Mouse (Mus musculus): Measurements from ENCODE around the gene Nck1. TPM values are rescaled to one million over a fixed set of nuclear protein-coding genes. Genes with fewer than 3 reads are reported as not detected.

Nck1 gene
- total and polyA plus RNA-seq, 2 experiments from 2014 or later: 37.9 to 58.8 TPM

DNA sequence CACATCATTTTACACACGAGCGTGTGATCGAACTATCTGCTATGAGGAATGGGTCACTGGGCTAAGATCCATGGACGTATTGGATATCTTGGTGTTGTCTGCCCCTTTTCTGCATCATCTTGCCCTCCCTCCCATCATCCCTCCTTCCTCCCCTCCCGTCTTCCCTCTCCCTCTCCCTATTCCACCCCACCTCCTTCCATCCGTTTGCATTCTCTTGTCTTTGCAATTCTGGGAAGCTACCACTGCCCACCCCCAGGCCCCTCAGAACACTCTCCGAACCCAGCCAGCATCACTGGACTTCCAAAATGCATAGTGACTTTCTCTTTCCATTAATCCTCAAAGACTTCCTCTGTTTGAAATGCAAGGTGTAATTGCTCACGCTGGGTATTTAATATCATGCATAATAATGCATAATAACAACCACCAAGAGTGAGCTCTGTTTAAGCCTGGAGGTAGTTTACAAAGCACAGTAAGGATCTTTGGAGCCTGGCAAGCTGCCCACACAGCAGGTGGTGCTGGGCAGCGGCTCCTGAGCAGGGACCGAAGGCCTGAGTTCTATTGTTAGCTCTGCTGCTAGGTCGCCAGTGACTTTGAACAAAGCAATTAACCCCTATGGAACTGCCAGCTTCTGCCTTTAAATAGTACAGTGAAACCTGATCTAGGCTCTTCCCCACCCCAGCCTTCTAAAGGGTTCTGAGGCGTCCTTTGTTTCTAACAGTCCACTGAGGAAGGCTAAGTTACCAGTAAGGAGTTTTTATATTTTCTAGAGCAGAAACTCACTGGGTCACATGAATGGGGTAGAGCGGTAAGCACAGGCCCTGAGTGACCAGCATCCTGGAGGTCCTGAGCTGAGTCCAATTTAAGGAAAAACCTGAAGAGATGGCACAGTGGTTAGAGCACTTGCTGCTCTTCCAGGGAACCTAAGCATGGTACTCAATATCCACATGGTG is 35.9 kb upstream of the Nck1 start:
- H3K27me3 ChIP-seq (ENCODE audit: control insufficient read depth, insufficient read depth, low read length): no peaks in the 10 kb centered on the region
- TF ChIP-seq EP300 (IDR thresholded peaks at IDR 0.05; ENCODE audit: low read depth) (no peak), CTCF (IDR thresholded peaks at IDR 0.05; ENCODE audit: low read depth) (no peak)
- DNase-seq (ENCODE audit: low spot score) (peak; percentile 78), ATAC-seq (ENCODE audit: insufficient read depth, low read depth) (peak; percentile 86)
- H3K4me2 ChIP-seq (ENCODE audit: low read depth, low read length): peak overlapping the region; percentile 9
- no peaks in the 10 kb centered on the region for H3K36me3 ChIP-seq (replicated peaks; ENCODE audit: control insufficient read depth, insufficient read depth, low read length)
- peaks cover 8% of the 10 kb centered on the region for H3K4me1 ChIP-seq (ENCODE audit: control insufficient read depth, insufficient read depth)
- H3K27ac ChIP-seq (ENCODE audit: low read depth): peak overlapping the region; percentile 79
- WGBS: 42% methylated on average over 13 of the region's 13 CpGs
- H3K9ac ChIP-seq (replicated peaks; ENCODE audit: low read depth, low read length): no peak overlapping the region
- no peak overlapping the region for H3K4me3 ChIP-seq (ENCODE audit: low read depth, low read length)
- no peaks in the 10 kb centered on the region for H3K9me3 ChIP-seq (replicated peaks; ENCODE audit: control insufficient read depth, low read length)

- no peak overlapping the region for H3K9ac ChIP-seq (replicated peaks; ENCODE audit: low read depth, low read length)
- no peak overlapping the region for H3K27ac ChIP-seq (ENCODE audit: low read depth)
- TF ChIP-seq EP300 (IDR thresholded peaks at IDR 0.05; ENCODE audit: low read depth) (no peak), CTCF (IDR thresholded peaks at IDR 0.05; ENCODE audit: low read depth) (no peak)
- no peaks in the 10 kb centered on the region for H3K9me3 ChIP-seq (replicated peaks; ENCODE audit: control insufficient read depth, low read length)
- peaks cover 8% of the 10 kb centered on the region for H3K4me1 ChIP-seq (ENCODE audit: control insufficient read depth, insufficient read depth)
- H3K36me3 ChIP-seq (replicated peaks; ENCODE audit: control insufficient read depth, insufficient read depth, low read length): no peaks in the 10 kb centered on the region
- no peak overlapping the region for H3K4me3 ChIP-seq (ENCODE audit: low read depth, low read length)
- 60% methylated on average over 20 of the region's 20 CpGs for WGBS
- DNase-seq (ENCODE audit: low spot score) (no peak), ATAC-seq (ENCODE audit: insufficient read depth, low read depth) (no peak)
- no peaks in the 10 kb centered on the region for H3K27me3 ChIP-seq (ENCODE audit: control insufficient read depth, insufficient read depth, low read length)
- no peak overlapping the region for H3K4me2 ChIP-seq (ENCODE audit: low read depth, low read length)
These were observed 34.3 kb upstream of the Nck1 start for GRCm38 (mm10) chr9:100580196-100580740.

- Histone ChIP-seq H3K4me2 (ENCODE audit: low read depth, low read length) (no peak overlapping the region), H3K4me3 (ENCODE audit: low read depth, low read length) (no peak overlapping the region), H3K4me1 (ENCODE audit: control insufficient read depth, insufficient read depth) (no peaks in the 10 kb centered on the region), H3K27me3 (ENCODE audit: control insufficient read depth, insufficient read depth, low read length) (no peaks in the 10 kb centered on the region), H3K9ac (replicated peaks; ENCODE audit: low read depth, low read length) (no peak overlapping the region), H3K9me3 (replicated peaks; ENCODE audit: control insufficient read depth, low read length) (no peaks in the 10 kb centered on the region), H3K27ac (ENCODE audit: low read depth) (no peak overlapping the region), H3K36me3 (replicated peaks; ENCODE audit: control insufficient read depth, insufficient read depth, low read length) (no peaks in the 10 kb centered on the region)
- TF ChIP-seq EP300 (IDR thresholded peaks at IDR 0.05; ENCODE audit: low read depth) (no peak), CTCF (IDR thresholded peaks at IDR 0.05; ENCODE audit: low read depth) (no peak)
- DNase-seq (ENCODE audit: low spot score) (no peak), ATAC-seq (ENCODE audit: insufficient read depth, low read depth) (no peak)
- 44% methylated on average over 5 of the region's 5 CpGs for WGBS
These were observed 28.0 kb upstream of the Nck1 start for GRCm38 (mm10) chr9:100573942-100574341.

- Histone ChIP-seq H3K4me3 (ENCODE audit: low read depth, low read length) (no peak overlapping the region), H3K27me3 (ENCODE audit: control insufficient read depth, insufficient read depth, low read length) (no peaks in the 10 kb centered on the region), H3K9ac (replicated peaks; ENCODE audit: low read depth, low read length) (no peak overlapping the region), H3K9me3 (replicated peaks; ENCODE audit: control insufficient read depth, low read length) (no peaks in the 10 kb centered on the region), H3K4me2 (ENCODE audit: low read depth, low read length) (no peak overlapping the region), H3K4me1 (ENCODE audit: control insufficient read depth, insufficient read depth) (no peaks in the 10 kb centered on the region), H3K27ac (ENCODE audit: low read depth) (no peak overlapping the region), H3K36me3 (replicated peaks; ENCODE audit: control insufficient read depth, insufficient read depth, low read length) (no peaks in the 10 kb centered on the region)
- ATAC-seq (ENCODE audit: insufficient read depth, low read depth): no peak
- TF ChIP-seq CTCF (IDR thresholded peaks at IDR 0.05; ENCODE audit: low read depth) (no peak), EP300 (IDR thresholded peaks at IDR 0.05; ENCODE audit: low read depth) (no peak)
- no peak for DNase-seq (ENCODE audit: low spot score)
- 57% methylated on average over 2 of the region's 2 CpGs for WGBS
These were observed 27.4 kb upstream of the Nck1 start for GRCm38 (mm10) chr9:100573300-100573699.

- ATAC-seq (ENCODE audit: insufficient read depth, low read depth) (no peak), DNase-seq (ENCODE audit: low spot score) (no peak)
- Histone ChIP-seq H3K4me3 (ENCODE audit: low read depth, low read length) (no peak overlapping the region), H3K4me1 (ENCODE audit: control insufficient read depth, insufficient read depth) (no peaks in the 10 kb centered on the region), H3K36me3 (replicated peaks; ENCODE audit: control insufficient read depth, insufficient read depth, low read length) (no peaks in the 10 kb centered on the region), H3K9ac (replicated peaks; ENCODE audit: low read depth, low read length) (no peak overlapping the region), H3K4me2 (ENCODE audit: low read depth, low read length) (peak overlapping the region; percentile 85; the same call in 1 of the 2 replicates), H3K27ac (ENCODE audit: low read depth) (no peak overlapping the region), H3K27me3 (ENCODE audit: control insufficient read depth, insufficient read depth, low read length) (no peaks in the 10 kb centered on the region), H3K9me3 (replicated peaks; ENCODE audit: control insufficient read depth, low read length) (no peaks in the 10 kb centered on the region)
- WGBS: 68% methylated on average over 1 of the region's 1 CpGs
- no peak for TF ChIP-seq EP300 (IDR thresholded peaks at IDR 0.05; ENCODE audit: low read depth)
- no peak for TF ChIP-seq CTCF (IDR thresholded peaks at IDR 0.05; ENCODE audit: low read depth)
These were observed 25.6 kb upstream of the Nck1 start for GRCm38 (mm10) chr9:100571511-100571910.

All from heart, postnatal 0 days (tissue).